Mouse (Mus musculus) lung, postnatal 4 days (tissue): ENCODE results near the gene Tom1l2.

Source experiments
- DNase-seq, 2 experiments: peaks; one replicate each; pipeline ENCODE4 v3.0.0; 2021

Tom1l2 gene

DNA sequence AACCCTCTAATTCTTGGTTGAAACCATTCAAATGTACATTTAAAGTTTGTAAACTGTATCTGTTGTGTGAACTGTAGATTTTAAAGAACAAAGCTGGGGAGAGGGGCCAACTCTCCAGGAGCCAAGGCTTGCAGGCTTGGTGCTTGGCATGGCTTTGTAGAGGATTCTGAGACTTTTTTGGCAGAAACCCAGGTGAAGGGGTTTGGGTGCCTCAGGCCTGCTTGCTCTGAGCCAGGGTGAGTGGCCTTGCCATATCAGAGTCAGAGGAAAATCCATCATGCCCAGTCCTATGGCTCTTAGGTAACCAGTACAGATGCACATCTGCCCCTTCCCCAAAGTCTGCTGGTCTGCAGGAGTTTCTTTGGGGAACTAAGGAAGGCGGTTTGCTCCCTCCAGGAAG is 126.8 kb downstream of the Tom1l2 start:
- no peak for DNase-seq

DNA sequence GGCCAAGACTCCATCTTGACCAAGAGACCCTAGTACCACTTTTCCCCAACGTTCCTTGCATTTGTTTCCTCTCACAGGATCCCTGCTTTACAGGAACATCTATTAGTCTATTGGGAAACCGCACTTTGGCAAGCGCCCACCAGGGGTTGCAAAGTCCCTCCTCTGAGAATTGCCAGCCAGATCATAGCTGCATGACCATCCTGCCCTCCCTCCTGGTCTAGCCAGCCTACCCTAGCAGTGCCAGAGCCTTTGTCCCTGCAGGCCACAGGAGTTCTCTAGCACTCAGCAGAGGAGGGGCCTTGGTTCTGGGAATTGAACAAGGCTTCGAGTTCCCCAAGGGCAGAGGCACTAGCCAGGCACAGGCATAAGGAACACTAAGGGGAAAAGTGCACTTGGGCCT is 128.0 kb downstream of the Tom1l2 start:
- DNase-seq = no peak

DNA sequence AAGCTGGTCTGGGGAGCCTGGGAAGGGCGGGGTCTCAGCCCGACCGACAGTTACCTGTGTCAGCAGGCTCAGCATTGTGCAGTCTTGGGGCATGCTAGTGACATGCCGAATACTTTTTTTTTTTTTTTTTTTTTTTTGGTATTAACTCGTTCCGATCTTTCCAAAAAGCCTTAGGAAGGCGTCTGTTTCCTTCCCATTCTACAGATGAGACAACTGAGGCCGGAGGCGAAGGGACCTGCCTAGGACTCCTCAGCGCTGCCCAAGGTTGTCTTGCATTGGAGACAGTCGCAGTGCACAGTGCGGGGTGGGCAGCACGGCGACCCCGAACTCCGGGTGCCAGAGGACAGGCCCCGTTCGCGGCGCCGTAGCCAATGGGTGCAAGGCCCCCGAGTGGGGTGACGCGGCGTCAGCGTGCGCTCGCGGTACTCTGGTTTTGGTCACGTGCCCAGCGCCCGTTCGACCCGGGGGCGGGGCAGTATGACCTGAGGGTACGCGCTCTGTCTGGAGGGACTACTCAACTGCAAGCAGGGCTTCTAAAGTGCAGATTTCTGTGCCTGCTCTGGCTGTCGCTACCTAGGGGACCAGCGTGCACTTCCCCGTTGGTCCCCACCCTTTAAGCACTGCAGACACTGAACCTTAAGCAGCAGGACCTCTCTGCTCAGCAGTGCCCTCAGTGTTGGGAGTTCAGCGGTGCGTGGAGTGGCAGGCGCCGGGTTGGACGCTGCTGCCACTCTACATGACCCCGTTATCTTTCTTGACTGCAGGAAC is 130.1 kb downstream of the Tom1l2 start, which contains the start of gene Srebf1:
Gene Srebf1, minus strand, starts transcription at position 113 of the 768 bp plus-strand sequence.
- DNase-seq = peak; percentile 90 to 92

DNA sequence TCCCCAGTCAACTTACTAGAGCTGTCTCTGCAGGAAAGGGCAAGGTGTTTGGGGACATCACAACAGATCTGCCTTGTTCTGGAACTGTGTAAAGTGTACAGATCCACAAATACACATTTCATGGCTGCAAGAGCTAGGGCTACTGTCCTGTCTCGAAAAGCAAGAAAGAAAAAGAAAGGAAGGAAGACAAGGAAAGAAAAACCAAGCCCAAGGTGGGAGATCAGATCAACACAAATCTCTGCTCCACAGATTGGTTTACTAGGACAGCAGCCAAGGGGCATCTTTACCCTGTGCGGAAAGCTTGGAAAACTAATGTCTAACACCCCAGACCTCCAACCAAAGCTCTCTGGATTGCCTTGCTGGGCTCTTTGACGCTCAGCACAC is 130.6 kb downstream of the Tom1l2 start:
- DNase-seq = no peak

DNA sequence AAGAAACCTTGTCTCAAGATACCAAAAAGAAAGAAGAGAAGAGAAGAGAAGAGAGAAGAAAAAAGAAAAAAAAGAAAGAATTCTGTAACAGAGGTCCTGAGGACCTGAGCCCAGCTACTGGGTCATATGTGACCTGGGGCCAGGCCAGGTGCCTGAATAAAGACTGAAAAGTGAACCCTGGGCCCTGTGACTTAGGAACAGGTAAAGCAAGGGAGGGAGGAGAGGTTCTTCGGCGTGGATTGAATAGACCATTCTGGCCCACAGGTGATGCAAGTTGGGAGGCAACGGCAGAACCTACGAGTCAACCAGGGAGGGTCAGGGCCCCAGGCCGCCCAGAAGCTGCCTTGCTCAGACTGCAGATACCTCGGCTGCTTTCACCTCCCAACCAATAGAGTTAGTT is 131.3 kb downstream of the Tom1l2 start:
- no peak for DNase-seq

DNA sequence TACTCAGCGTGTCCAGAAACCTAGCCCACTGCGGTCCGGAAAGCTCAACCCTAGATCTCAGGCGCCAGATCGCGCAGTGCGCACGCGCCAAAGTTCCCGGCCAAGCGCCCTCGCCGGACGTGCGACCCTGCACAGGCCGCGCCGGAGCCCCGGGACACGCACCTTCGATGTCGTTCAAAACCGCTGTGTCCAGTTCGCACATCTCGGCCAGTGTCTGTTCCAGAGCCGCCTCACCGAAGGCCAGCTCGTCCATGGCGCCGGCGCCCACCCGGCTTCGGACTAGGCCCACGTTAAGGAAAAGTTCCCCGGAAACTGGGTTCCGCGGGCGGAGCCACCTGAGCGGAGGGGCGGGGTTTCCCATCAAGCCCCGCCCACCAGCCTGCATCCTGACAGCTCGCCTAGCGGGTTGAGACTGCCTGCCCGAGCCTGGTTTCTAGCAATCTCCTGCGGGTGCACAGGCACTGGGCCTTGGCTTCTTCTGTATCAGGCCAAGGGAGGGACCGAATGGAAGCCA is 132.4 kb downstream of the Tom1l2 start:
- DNase-seq = peak; percentile 94 to 95

DNA sequence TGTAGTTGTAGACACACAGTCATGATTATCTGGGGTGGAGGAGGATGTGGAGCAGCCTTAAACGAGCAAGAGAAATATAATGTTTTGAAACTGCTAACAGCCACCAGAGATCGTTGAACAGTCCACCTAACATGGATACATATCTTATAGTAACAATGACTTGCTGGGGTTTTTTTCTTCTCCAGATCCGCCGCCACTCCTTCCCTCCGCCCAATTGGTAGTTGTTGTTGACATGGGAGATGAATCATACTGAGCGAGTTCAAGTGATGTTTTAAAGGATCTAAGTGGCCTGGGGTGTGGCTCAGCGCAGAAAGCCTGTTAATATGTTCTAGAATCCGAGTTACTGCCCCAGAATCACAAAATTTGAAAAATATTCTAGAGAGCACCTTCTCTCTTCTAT is 133.1 kb downstream of the Tom1l2 start:
- DNase-seq = no peak

DNA sequence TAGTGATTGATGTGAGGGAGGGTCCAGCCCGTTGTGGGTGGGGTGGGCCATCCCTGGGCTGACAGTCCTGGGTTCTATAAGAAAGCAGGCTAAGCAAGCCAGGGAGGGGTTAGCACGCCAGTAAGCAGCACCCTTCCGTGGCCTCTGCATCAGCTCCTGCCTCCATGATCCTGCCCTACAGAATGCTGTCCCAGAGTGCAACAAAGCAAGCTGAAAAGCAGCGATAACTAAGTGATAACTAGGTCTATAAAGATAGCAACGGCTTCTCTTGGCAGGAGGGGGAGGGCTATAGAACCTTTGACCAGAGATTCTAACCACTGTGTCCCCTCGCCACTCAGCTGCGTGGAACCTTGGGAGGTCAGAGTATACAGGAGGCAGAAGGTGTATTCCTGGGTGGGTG is 135.2 kb downstream of the Tom1l2 start:
- no peak for DNase-seq

DNA sequence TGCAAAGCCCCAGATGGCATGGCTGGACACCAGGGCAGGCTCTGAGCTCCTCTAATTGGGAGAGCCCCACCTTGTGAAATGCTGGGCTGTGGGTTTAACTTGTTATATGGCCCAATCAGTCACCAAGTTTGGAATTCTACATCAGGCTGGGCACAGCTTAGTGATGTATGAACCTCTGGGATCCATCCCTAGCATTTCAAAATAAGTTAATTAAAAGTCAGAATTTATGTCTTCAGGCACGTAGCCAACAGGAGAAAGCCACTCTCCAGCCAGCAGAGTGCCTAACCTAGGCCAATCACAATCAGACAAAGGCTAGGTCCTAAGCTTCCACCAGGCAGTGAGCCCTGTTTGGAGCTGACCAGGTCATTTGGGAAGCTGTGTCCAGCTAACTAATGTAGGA is 136.0 kb downstream of the Tom1l2 start:
- DNase-seq = no peak

DNA sequence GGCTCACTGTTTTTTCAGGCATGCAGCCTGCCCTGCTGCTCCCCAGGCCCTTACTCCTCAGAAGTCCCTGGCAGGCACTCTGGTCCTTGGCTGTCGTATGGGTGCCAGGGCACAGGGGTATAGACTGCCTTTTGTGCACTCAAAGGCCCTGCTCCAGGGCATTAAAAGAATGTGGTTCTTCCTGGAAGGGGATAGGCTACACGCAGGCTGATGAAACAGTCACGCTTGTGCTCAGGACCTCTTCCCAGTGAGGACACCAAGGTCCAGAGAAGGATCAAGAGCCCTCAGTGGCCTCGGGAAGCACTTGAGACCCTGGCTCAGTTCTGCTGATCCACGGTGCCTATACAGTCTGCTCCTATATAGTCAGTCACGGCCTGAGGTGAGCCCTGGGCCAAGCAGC is 139.4 kb downstream of the Tom1l2 start:
- peak in 1 of 2 experiments; percentile 56 for DNase-seq

DNA sequence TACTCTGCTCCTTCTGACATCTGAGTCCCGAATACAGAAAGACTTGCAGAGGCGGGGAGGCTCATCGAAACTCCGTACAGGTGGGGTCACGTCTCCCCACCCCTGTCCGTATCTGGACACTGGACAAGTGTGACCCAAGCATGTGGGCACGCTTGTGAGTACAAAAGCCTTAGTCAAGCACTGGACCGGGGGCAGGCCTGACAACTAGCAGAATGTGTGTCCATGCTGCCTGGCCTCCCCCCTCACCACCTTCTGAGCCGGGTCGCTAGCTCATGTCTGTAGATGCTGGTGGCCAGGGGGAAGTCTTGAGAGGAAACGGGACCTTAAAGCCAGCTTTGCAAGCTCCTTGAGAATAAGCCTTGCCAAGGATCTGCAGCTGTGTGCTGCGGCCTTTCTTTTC is 140.9 kb downstream of the Tom1l2 start:
- peak in 1 of 2 experiments; percentile 22 for DNase-seq

DNA sequence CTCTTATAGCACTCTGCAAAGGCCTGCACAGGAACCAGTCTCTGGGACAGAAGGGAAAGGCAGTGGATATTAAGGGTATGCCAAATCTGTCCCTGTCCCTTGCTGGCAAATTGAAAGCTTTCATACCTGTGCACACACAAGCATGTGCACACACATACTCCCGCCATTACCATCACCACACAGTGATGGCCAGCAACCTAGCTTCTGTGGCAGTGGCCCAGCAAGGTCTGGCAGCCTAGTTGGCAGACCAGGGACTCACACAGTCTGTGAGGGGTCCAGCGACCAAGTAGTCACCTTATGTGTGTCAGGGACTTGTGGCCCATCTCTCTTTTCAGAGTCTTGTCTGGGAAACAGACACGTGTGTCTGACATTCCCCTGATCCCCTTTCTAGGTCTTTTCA is 141.6 kb downstream of the Tom1l2 start:
- DNase-seq = no peak

DNA sequence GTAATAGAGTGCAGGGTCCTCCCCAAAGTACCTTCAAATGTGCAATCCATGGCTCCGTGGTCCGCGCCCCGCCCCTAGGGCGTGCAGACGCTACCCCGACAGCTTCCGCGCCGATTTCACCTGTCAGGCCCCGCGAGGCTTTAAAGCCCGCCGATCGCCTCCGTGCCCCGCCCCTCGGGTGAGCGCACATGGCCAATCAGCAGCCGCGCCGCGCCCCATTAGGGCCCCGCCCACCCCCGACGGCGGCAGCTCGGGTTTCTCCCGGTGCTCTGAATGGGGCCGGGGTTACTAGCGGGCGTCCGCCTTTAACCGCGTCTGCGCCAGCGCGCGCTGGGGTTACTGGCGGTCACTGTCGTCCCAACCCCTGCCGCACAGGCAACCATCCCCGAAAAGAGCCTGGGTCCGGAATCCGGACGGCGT is 142.4 kb downstream of the Tom1l2 start:
- peak; percentile 97 for DNase-seq

DNA sequence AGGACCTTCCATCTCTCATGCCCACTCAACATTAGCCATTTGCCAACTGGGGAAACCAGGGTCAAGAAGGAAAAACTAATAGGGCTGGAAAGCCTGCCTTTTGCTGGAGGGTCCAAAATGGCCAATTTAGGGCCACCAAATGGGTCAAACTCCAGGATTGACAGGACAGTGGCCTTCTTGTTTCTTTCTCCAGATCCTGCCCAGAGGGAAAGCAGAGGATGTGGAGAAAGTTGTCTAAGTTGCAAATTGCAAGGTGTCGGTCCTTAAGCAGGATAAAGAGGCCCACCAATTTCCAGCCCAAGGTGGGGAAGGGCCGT is 142.8 kb downstream of the Tom1l2 start:
- no peak for DNase-seq

DNA sequence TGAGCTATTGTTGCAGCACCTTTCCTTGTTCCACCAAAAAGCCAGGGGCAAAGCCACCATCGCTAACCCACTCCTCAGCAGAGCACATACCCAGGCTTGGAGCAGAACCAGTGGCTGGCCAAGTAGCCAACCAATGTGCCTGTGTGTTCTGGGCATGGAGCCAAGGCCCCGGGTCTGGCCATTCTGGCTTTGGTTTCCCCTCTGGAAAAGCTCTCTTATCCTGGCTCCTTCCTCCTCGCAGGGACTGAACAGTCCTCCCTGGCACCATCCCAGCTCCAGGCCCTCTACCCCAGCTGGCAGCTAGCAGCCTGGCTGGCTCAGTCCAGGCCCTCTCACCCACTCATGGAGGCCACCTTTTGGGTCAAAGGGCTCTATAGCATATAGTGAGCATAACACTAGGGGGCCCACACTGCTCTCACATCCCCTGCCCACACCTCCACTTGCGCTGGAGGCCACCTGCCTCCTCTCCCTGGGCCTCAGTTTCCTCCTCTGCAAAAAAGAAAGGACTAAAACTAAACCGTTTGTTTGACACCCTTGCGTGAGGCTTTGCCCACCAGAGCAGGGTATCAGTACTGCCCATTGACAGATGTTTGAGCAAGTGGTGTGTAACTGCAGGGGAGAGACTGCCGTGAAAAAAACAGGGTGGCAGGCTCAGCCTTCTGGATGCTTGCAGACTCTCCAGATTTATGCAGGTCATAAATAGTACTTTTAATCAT is 143.3 kb downstream of the Tom1l2 start:
- DNase-seq = peak; percentile 77 to 87

DNA sequence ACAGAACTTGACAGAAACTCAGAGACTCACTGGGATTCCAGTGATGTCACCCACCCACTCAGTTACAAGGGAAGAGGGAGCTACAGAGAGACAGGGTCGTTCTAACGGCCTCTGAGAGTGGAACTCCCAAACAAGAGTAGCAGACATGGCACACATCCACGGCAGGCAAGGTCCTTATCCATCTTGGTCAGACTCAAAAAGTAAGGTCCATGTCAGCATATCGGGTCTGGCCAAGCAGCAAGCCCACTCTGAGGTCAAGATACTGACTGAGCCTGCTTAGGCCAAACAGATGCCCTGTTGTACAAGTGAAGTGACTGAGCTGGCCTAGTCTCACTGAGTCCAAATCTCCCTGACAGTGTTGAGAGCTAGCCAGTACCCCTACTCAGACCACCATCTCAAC is 144.0 kb downstream of the Tom1l2 start:
- DNase-seq = no peak

DNA sequence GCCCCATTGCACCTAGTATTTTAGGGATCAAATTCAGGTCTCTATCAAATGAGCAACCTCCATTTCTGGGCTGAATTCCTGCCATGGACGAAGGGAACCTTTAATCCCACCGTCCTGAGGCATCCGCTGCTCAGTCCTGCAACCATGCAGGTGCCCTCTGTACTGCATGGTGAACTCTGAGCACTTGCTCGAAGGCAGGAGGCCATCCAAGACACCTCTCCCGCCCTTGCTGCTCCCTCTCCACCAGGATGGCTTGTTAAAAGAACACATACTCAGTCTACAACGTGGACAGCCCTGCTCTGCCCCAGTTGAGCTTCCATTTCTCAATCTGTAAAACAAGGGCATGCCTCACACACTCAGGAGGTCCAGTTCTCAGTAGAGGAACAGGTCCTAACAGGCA is 144.5 kb downstream of the Tom1l2 start:
- DNase-seq = no peak

DNA sequence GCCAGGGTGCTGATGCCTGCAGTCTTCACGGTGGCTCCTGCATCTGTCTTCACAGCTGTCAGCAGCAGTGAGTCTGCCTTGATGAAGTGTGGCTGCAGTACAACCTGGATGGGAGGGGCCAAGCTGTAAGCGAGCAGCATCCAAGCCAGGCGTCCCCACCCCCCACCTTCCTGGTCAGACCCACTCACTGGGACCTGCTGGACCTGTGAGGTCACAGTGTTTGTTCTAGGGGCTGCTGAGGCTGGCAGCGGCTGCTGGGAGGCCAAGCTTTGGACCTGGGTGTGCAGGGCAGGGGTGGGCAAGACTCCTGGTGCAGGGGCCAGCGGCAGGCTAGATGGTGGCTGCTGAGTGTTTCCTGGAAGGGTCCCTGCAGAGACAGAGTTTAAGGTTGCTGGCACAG is 146.5 kb downstream of the Tom1l2 start:
- peak; percentile 48 to 70 for DNase-seq

DNA sequence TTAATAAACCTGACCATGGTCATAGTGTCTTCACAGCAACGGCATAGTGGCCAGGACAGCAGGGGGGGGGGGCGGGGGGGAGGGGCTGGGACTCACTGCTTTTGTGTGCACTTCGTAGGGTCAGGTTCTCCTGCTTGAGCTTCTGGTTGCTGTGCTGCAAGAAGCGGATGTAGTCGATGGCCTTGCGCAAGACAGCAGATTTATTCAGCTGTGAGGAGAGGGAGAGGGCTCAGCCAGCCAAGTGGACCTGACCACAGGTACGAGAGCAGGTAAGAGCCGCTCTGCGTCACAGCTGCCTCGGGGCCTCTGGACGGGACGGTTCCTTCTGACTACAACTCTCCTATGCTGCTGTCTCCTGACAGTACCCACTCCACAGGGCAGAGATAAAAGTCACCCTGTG is 147.7 kb downstream of the Tom1l2 start:
- DNase-seq = peak; percentile 66 to 82

DNA sequence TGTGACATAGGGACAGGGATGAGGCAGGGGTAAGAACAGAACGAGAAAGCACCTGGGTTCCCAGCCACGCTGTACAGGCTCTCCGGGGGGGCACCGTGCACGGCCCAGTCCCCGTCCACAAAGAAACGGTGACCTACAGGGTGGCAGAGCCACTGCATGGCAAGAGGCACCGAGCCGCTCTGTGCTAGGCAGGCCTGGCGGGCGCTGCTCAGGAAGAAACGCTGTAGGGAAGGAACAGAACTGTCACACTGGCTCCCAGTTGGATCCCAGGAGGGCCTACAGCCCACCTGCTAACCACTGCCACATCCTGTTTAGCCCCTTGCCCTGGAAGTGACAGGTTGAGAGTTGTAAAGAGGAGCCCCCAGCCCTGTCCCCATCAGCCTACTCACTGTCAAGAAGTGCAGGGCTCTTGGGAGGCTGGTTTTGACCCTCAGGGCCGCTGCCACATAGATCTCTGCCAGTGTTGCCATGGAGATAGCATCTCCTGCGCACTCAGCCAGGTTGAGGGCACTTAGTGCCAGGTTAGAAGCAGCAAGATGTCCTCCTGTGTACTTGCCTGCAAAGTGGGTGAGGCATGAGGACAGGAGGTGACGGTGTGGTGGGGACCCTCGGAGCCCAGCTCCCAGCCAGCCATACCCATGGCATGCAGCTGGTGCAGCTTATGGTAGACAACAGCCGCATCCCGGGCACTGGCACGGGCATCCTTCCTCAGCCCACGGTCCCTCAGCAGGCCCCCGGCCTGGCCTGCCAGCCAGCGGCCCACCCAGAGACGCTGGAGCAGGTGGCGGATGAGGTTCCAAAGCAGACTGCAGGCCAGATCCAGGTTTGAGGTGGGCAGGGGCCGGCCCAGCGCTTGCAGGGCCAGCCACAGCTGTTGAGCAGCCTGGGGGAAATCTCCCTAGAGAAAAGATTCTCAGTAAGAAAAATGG is 149.7 kb downstream of the Tom1l2 start:
- peak in 1 of 2 experiments; percentile 21 for DNase-seq

DNA sequence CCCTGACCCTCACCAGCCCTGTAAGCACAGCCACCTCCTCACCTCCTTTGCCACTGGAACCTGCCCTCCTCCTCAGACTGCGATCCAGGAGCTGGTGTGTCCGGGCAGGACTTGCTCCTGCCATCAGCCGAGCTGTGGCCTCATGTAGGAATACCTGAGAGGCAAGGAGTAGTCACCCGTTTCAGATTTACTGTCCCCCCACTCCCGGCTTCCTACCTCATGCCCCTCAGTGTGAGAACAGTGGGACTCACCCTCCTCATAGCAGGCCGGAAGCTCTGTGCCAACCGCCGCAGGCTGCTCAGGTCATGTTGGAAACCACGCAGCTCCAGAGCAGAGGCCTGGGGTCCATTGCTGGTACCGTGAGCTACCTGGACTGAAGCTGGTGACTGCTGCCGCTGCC is 152.3 kb downstream of the Tom1l2 start:
- peak in 1 of 2 experiments; percentile 24 for DNase-seq

DNA sequence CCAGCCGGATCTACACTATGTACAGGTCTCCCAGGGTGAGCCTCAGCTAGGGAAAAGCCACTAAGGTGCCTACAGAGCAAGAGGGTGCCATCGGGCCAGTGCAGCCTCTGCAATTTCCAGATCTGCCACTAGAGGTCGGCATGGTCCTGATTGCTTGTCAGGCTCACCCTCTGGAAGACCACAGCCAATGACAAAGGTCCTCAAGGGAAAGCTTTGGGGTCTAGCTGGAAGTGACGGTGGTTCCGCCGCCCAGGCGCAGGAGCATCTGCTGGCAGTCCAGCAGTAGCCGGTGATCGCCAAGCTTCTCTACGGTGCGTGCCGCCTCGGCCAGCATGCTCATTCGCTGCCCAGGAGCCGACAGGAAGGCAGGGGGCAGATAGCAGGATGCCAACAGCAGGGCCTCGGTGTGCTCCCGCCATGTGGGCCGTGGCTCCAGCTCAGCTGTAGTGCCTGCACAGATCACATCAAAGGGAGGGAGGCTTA is 153.0 kb downstream of the Tom1l2 start:
- peak; percentile 89 to 94 for DNase-seq

DNA sequence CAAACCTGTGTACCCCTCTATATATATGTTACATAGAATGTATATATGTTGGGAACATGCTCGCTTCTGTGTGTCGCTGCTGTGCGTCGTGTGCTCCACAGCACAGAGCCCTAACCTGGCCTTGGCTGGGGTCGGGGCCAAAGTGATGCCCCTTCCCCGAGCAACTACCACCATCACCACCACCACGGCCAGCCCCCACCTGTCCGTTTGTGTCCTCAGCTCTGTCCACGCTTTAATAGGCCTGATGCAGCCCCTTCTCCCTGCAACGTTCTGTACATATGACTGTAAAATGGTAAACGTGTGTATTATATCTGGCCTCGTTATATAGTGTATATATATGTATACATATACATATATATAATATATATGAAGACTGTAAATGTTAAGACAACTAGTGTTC is 154.1 kb downstream of the Tom1l2 start:
- DNase-seq = no peak
